Comparison of ENCODE assay signal across 8 mouse cellular contexts in genomic region chr2:27017802-27018201, GRCm38 (mm10). TPM values are rescaled to one million over a fixed set of nuclear protein-coding genes. Genes with fewer than 3 reads are reported as not detected.
DNase-seq lines count a peak whose midpoint lies in the region; ATAC-seq and TF ChIP-seq lines count a peak whose summit lies in the region.

No protein-coding gene starts in this region.

- TF ChIP-seq POLR2A in cerebellum, adult 2 months (IDR thresholded peaks at IDR 0.05; ENCODE audit: borderline replicate concordance, insufficient read depth, low read length), result peak; percentile 22; the same call in 1 of the 2 replicates
- TF ChIP-seq POLR2A in olfactory bulb, adult 2 months (IDR thresholded peaks at IDR 0.05; ENCODE audit: insufficient read depth, low read depth, low read length), result no peak

- DNase-seq in urinary bladder, adult 18-20 months (ENCODE audit: low spot score in 2 of 2), result peak; percentile 51 to 59
- DNase-seq in urinary bladder, adult 2 months (ENCODE audit: low spot score), result no peak
- DNase-seq in cerebellum, adult 2 months, result peak; percentile 61 to 73
- peak; percentile 74 for DNase-seq in forelimb bud, embryonic 11.5 days (ENCODE audit: low read depth, low spot score)
- DNase-seq in liver, embryonic 14.5 days (ENCODE audit: low read depth in 3 of 3, low spot score in 3 of 3), result peak in 1 of 3 experiments; percentile 36
- DNase-seq in thymus, postnatal 14 days, result peak; percentile 72

- 38% methylated on average over 5 of the region's 5 CpGs for WGBS in cerebellum, adult 2 months
- 54% methylated on average over 5 of the region's 5 CpGs for WGBS in intestine, postnatal 0 days
- WGBS in liver, embryonic 14.5 days (ENCODE audit: insufficient replicate concordance), result 35% methylated on average over 5 of the region's 5 CpGs
- 47% methylated on average over 5 of the region's 5 CpGs for WGBS in olfactory bulb, adult 2 months

- peaks cover 3% of the 10 kb centered on the region for H3K4me1 ChIP-seq in cerebellum, adult 2 months (ENCODE audit: control insufficient read depth, insufficient read depth, low read length)
- H3K4me1 ChIP-seq in intestine, postnatal 0 days (replicated peaks; ENCODE audit: control insufficient read depth, insufficient read depth, low read length), result no peaks in the 10 kb centered on the region
- H3K4me1 ChIP-seq in liver, embryonic 14.5 days (replicated peaks; ENCODE audit: control insufficient read depth in 2 of 2, insufficient read depth in 2 of 2, low read length in 1 of 2), result no peaks in the 10 kb centered on the region
- no peaks in the 10 kb centered on the region for H3K4me1 ChIP-seq in olfactory bulb, adult 2 months (ENCODE audit: control insufficient read depth, insufficient read depth, low read length)

- TF ChIP-seq CTCF in cerebellum, adult 2 months (IDR thresholded peaks at IDR 0.05; ENCODE audit: borderline replicate concordance, insufficient read depth, low read depth, low read length), result peak; percentile 93
- TF ChIP-seq CTCF in intestine, postnatal 0 days (IDR thresholded peaks at IDR 0.05; ENCODE audit: low read depth), result peak; percentile 95
- TF ChIP-seq CTCF in liver, embryonic 14.5 days (IDR thresholded peaks at IDR 0.05; ENCODE audit: low read depth), result peak; percentile 97
- peak; percentile 87 for TF ChIP-seq CTCF in olfactory bulb, adult 2 months (IDR thresholded peaks at IDR 0.05; ENCODE audit: insufficient read depth, low read depth, low read length)

- H3K4me3 ChIP-seq in cerebellum, adult 2 months (replicated peaks; ENCODE audit: insufficient read depth, low read depth, low read length), result no peak overlapping the region
- no peak overlapping the region for H3K4me3 ChIP-seq in intestine, postnatal 0 days (ENCODE audit: low read depth, low read length)
- no peak overlapping the region for H3K4me3 ChIP-seq in liver, embryonic 14.5 days (ENCODE audit: insufficient read depth in 1 of 2, low read depth in 2 of 2, low read length in 2 of 2)
- no peak overlapping the region for H3K4me3 ChIP-seq in olfactory bulb, adult 2 months (ENCODE audit: insufficient read depth, low read depth, low read length)

- H3K9ac ChIP-seq in intestine, postnatal 0 days (ENCODE audit: low read depth, low read length), result no peak overlapping the region
- H3K9ac ChIP-seq in liver, embryonic 14.5 days (replicated peaks), result no peak overlapping the region

- no peak overlapping the region for H3K4me2 ChIP-seq in intestine, postnatal 0 days (replicated peaks; ENCODE audit: low read depth)
- no peak overlapping the region for H3K4me2 ChIP-seq in liver, embryonic 14.5 days (ENCODE audit: low read depth)

- H3K36me3 ChIP-seq in intestine, postnatal 0 days (ENCODE audit: control insufficient read depth, insufficient read depth), result peaks cover 67% of the 10 kb centered on the region
- peaks cover 4% of the 10 kb centered on the region; the same call in 1 of the 2 replicates for H3K36me3 ChIP-seq in liver, embryonic 14.5 days (replicated peaks; ENCODE audit: control insufficient read depth, insufficient read depth, low read depth)

- no peaks in the 10 kb centered on the region for H3K27me3 ChIP-seq in cerebellum, adult 2 months (ENCODE audit: control insufficient read depth, insufficient read depth, low read length)
- H3K27me3 ChIP-seq in intestine, postnatal 0 days (replicated peaks; ENCODE audit: control insufficient read depth, insufficient read depth, low read length), result no peaks in the 10 kb centered on the region
- H3K27me3 ChIP-seq in liver, embryonic 14.5 days (ENCODE audit: control insufficient read depth, insufficient read depth, low read length), result no peaks in the 10 kb centered on the region

- no peaks in the 10 kb centered on the region for H3K9me3 ChIP-seq in intestine, postnatal 0 days (ENCODE audit: control insufficient read depth)
- H3K9me3 ChIP-seq in liver, embryonic 14.5 days (ENCODE audit: control insufficient read depth, low read length), result no peaks in the 10 kb centered on the region

- TF ChIP-seq EP300 in liver, embryonic 14.5 days (IDR thresholded peaks at IDR 0.05; ENCODE audit: low read depth), result no peak

- no peak overlapping the region for H3K27ac ChIP-seq in cerebellum, adult 2 months (ENCODE audit: insufficient read depth, low read length)
- H3K27ac ChIP-seq in intestine, postnatal 0 days (ENCODE audit: low read depth, low read length), result no peak overlapping the region
- no peak overlapping the region for H3K27ac ChIP-seq in liver, embryonic 14.5 days
- no peak overlapping the region for H3K27ac ChIP-seq in olfactory bulb, adult 2 months (ENCODE audit: insufficient read depth, low read depth, low read length)

- peak; percentile 46 for ATAC-seq in intestine, postnatal 0 days
- ATAC-seq in liver, embryonic 14.5 days (ENCODE audit: insufficient read depth), result no peak

RNA-seq across cellular contexts. Expression of gene Cacfd1, which starts 8.1 kb away (rescaled TPM):
- 48.0 and 48.9 TPM in 2 replicates for polyA plus RNA-seq in urinary bladder, adult 2 months (2012; rRNA removed)
- polyA plus RNA-seq in cerebellum, adult 2 months (2012; rRNA removed), result 65.8 and 66.5 TPM in 2 replicates
- polyA plus RNA-seq in intestine, postnatal 0 days (2015; fragmentation: Nextera tagmentation; extraction: Ambion mirVana), result 41.5 and 42.8 TPM in 2 replicates
- polyA plus RNA-seq in liver, embryonic 14.5 days (2012; rRNA removed), result 11.0 and 11.8 TPM in 2 replicates
- 8.8 TPM in 2 replicates for polyA plus RNA-seq in liver, embryonic 14.5 days (2014; fragmentation: Nextera tagmentation; extraction: Ambion mirVana)
- polyA plus RNA-seq in olfactory bulb, adult 2 months (2012; ENCODE audit: insufficient read depth, insufficient read length, low replicate concordance, missing spikeins), result not detected in 2 replicates

RNA-seq across cellular contexts. Expression of gene Slc2a6, which starts 10.0 kb away (rescaled TPM):
- polyA plus RNA-seq in urinary bladder, adult 2 months (2012; rRNA removed), result 2.2 and 2.8 TPM in 2 replicates
- 45.4 and 49.8 TPM in 2 replicates for polyA plus RNA-seq in cerebellum, adult 2 months (2012; rRNA removed)
- 0.59 and 0.93 TPM in 2 replicates for polyA plus RNA-seq in intestine, postnatal 0 days (2015; fragmentation: Nextera tagmentation; extraction: Ambion mirVana)
- 0.12 and 0.17 TPM in 2 replicates for polyA plus RNA-seq in liver, embryonic 14.5 days (2012; rRNA removed)
- polyA plus RNA-seq in liver, embryonic 14.5 days (2014; fragmentation: Nextera tagmentation; extraction: Ambion mirVana), result 0.20 TPM in 1 of 2 replicates, not detected in the other
- not detected in 2 replicates for polyA plus RNA-seq in olfactory bulb, adult 2 months (2012; ENCODE audit: insufficient read depth, insufficient read length, low replicate concordance, missing spikeins)

RNA-seq across cellular contexts. Expression of gene Adamts13, which starts 44.6 kb away (rescaled TPM):
- 0.08 and 0.13 TPM in 2 replicates for polyA plus RNA-seq in urinary bladder, adult 2 months (2012; rRNA removed)
- polyA plus RNA-seq in cerebellum, adult 2 months (2012; rRNA removed), result 0.59 TPM in 1 of 2 replicates, not detected in the other
- 0.20 and 0.22 TPM in 2 replicates for polyA plus RNA-seq in intestine, postnatal 0 days (2015; fragmentation: Nextera tagmentation; extraction: Ambion mirVana)
- polyA plus RNA-seq in liver, embryonic 14.5 days (2012; rRNA removed), result 1.3 and 1.8 TPM in 2 replicates
- 0.89 and 0.91 TPM in 2 replicates for polyA plus RNA-seq in liver, embryonic 14.5 days (2014; fragmentation: Nextera tagmentation; extraction: Ambion mirVana)
- not detected in 2 replicates for polyA plus RNA-seq in olfactory bulb, adult 2 months (2012; ENCODE audit: insufficient read depth, insufficient read length, low replicate concordance, missing spikeins)

RNA-seq across cellular contexts. Expression of gene Rexo4, which starts 53.6 kb away (rescaled TPM):
- polyA plus RNA-seq in urinary bladder, adult 2 months (2012; rRNA removed), result 33.6 TPM in 2 replicates
- 70.3 and 72.2 TPM in 2 replicates for polyA plus RNA-seq in cerebellum, adult 2 months (2012; rRNA removed)
- 29.4 and 30.1 TPM in 2 replicates for polyA plus RNA-seq in intestine, postnatal 0 days (2015; fragmentation: Nextera tagmentation; extraction: Ambion mirVana)
- polyA plus RNA-seq in liver, embryonic 14.5 days (2012; rRNA removed), result 14.8 and 18.6 TPM in 2 replicates
- polyA plus RNA-seq in liver, embryonic 14.5 days (2014; fragmentation: Nextera tagmentation; extraction: Ambion mirVana), result 18.0 and 20.1 TPM in 2 replicates
- polyA plus RNA-seq in olfactory bulb, adult 2 months (2012; ENCODE audit: insufficient read depth, insufficient read length, low replicate concordance, missing spikeins), result not detected in 2 replicates

RNA-seq across cellular contexts. Expression of gene Mymk, which starts 54.2 kb away (rescaled TPM):
- polyA plus RNA-seq in urinary bladder, adult 2 months (2012; rRNA removed), result not detected in 2 replicates
- polyA plus RNA-seq in cerebellum, adult 2 months (2012; rRNA removed), result 0.22 and 0.43 TPM in 2 replicates
- not detected in 2 replicates for polyA plus RNA-seq in intestine, postnatal 0 days (2015; fragmentation: Nextera tagmentation; extraction: Ambion mirVana)
- polyA plus RNA-seq in liver, embryonic 14.5 days (2012; rRNA removed), result 0.03 TPM in 1 of 2 replicates, not detected in the other
- not detected in 2 replicates for polyA plus RNA-seq in liver, embryonic 14.5 days (2014; fragmentation: Nextera tagmentation; extraction: Ambion mirVana)
- not detected in 2 replicates for polyA plus RNA-seq in olfactory bulb, adult 2 months (2012; ENCODE audit: insufficient read depth, insufficient read length, low replicate concordance, missing spikeins)

Comparison
In these comparisons a context has a peak if more than half of its experiments do, and no peak if none do; other contexts are left out.
1. RNA of gene Slc2a6, which starts 10.0 kb away (polyA plus RNA-seq): 45.4 to 49.8 TPM in cerebellum, adult 2 months; 2.2 to 2.8 TPM in urinary bladder, adult 2 months, 0.59 to 0.93 TPM in intestine, postnatal 0 days, 0.12 to 0.20 TPM in liver, embryonic 14.5 days and not detected in olfactory bulb, adult 2 months; every median in the first group is over 10 times any median in the second.
2. Peak in every context shown above with its lines, with median percentiles within 50 percentile points of each other: CTCF ChIP-seq.